Comparison of ENCODE assay signal across 16 mouse cellular contexts in the genomic region with DNA sequence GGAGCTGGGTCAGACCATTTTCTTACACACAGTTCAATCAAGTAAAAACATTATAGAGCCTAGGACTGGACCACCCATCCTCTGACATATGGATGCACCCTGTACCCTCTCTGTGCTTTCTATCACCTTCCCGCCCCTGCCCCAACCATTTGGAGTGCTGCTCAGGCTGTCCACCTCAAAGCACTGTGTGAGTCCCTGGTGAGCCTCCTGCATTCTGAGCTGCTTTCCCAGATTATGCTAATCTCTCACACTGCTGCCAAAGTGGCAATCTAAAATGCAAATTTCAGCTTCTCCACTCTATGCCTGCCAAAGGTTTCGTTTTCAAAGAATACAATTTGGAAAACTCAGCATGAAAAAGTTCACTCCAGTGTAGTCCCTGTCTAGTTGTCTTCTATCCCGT. TPM values are rescaled to one million over a fixed set of nuclear protein-coding genes. Genes with fewer than 3 reads are reported as not detected.
A peak's percentile ranks its signal among the peaks of the same experiment; 100 is the strongest.
DNase-seq lines count a peak whose midpoint lies in the region; ATAC-seq and TF ChIP-seq lines count a peak whose summit lies in the region.
"Had no signal": no experiment of that assay in that cellular context is flagged by ENCODE, and none has a peak within 500 bp of the region (broad histone marks: within the 10 kb centered on the region; RNA-seq: fewer than 3 reads in every experiment).

No protein-coding gene starts in this region.

- no peak for TF ChIP-seq CTCF in heart, postnatal 0 days (IDR thresholded peaks at IDR 0.05; ENCODE audit: low read depth)

- WGBS in heart, postnatal 0 days: 56% methylated on average over 3 of the region's 3 CpGs
- WGBS in forebrain, embryonic 13.5 days: 10% methylated on average over 3 of the region's 3 CpGs
- 13% methylated on average over 3 of the region's 3 CpGs for WGBS in midbrain, embryonic 12.5 days
- WGBS in limb, embryonic 10.5 days: 40% methylated on average over 3 of the region's 3 CpGs

- H3K4me2 ChIP-seq in heart, postnatal 0 days (ENCODE audit: low read depth, low read length): peak overlapping the region; percentile 21; the same call in 1 of the 2 replicates
- peak overlapping the region; percentile 47 for H3K4me2 ChIP-seq in forebrain, embryonic 13.5 days
- H3K4me2 ChIP-seq in midbrain, embryonic 12.5 days (replicated peaks): peak overlapping the region; percentile 4
- H3K4me2 ChIP-seq: limb, embryonic 12.5 days; stomach, embryonic 15.5 days had no signal

- no peak for DNase-seq in heart, postnatal 0 days (ENCODE audit: low spot score)
- DNase-seq in heart, adult 9 months (ENCODE audit: low spot score in 2 of 2): no peak
- DNase-seq in brain, adult 2 months (ENCODE audit: low read depth, low spot score): peak; percentile 46
- DNase-seq in Muller cell, postnatal 12 days (ENCODE audit: inconsistent ontology term): no peak
- DNase-seq in gastrocnemius, postnatal 4 days (ENCODE audit: low spot score in 2 of 2): no peak
- DNase-seq in limb, embryonic 10.5 days (ENCODE audit: low spot score): no peak
- DNase-seq: adrenal gland, postnatal 36 days; cerebellum, adult 9-11 months; gastrocnemius, postnatal 14 days; heart, postnatal 4 days; liver, postnatal 0 days; right cerebral cortex, postnatal 4 days had no signal

- H3K27ac ChIP-seq in heart, postnatal 0 days (ENCODE audit: low read depth): no peak overlapping the region
- H3K27ac ChIP-seq in forebrain, embryonic 13.5 days: peak overlapping the region; percentile 74
- H3K27ac ChIP-seq in midbrain, embryonic 12.5 days (replicated peaks): peak overlapping the region; percentile 46; the same call in 1 of the 2 replicates
- H3K27ac ChIP-seq in limb, embryonic 10.5 days: no peak overlapping the region
- H3K27ac ChIP-seq: limb, embryonic 12.5 days; stomach, embryonic 15.5 days had no signal

- H3K9ac ChIP-seq in heart, postnatal 0 days (replicated peaks; ENCODE audit: low read depth, low read length): no peak overlapping the region
- H3K9ac ChIP-seq in forebrain, embryonic 13.5 days: no peak overlapping the region
- H3K9ac ChIP-seq in midbrain, embryonic 12.5 days (replicated peaks): no peak overlapping the region
- H3K9ac ChIP-seq: limb, embryonic 12.5 days; liver, postnatal 0 days; stomach, embryonic 15.5 days had no signal

- peaks cover 26% of the 10 kb centered on the region for H3K4me1 ChIP-seq in heart, postnatal 0 days (ENCODE audit: control insufficient read depth, insufficient read depth)
- peaks cover 37% of the 10 kb centered on the region for H3K4me1 ChIP-seq in forebrain, embryonic 13.5 days
- H3K4me1 ChIP-seq in midbrain, embryonic 12.5 days: peaks cover 28% of the 10 kb centered on the region
- H3K4me1 ChIP-seq in limb, embryonic 10.5 days: no peaks in the 10 kb centered on the region
- H3K4me1 ChIP-seq: stomach, embryonic 15.5 days had no signal

- H3K27me3 ChIP-seq in heart, postnatal 0 days (ENCODE audit: control insufficient read depth, insufficient read depth, low read length): no peaks in the 10 kb centered on the region
- no peaks in the 10 kb centered on the region for H3K27me3 ChIP-seq in forebrain, embryonic 13.5 days
- H3K27me3 ChIP-seq in midbrain, embryonic 12.5 days: no peaks in the 10 kb centered on the region
- H3K27me3 ChIP-seq in limb, embryonic 10.5 days (ENCODE audit: low read depth, poor library complexity, severe bottlenecking): no peaks in the 10 kb centered on the region
- H3K27me3 ChIP-seq: limb, embryonic 12.5 days; stomach, embryonic 15.5 days had no signal

- no peak for ATAC-seq in heart, postnatal 0 days (ENCODE audit: insufficient read depth, low read depth)
- peak; percentile 91 for ATAC-seq in forebrain, embryonic 13.5 days
- peak; percentile 78 for ATAC-seq in midbrain, embryonic 12.5 days (ENCODE audit: low FRiP score, low read depth)
- ATAC-seq: liver, postnatal 0 days had no signal

- TF ChIP-seq EP300 in heart, postnatal 0 days (IDR thresholded peaks at IDR 0.05; ENCODE audit: low read depth): no peak

- H3K4me3 ChIP-seq in heart, postnatal 0 days (ENCODE audit: low read depth, low read length): no peak overlapping the region
- H3K4me3 ChIP-seq in forebrain, embryonic 13.5 days: peak overlapping the region; percentile 8; the same call in 1 of the 2 replicates
- H3K4me3 ChIP-seq in midbrain, embryonic 12.5 days: no peak overlapping the region
- no peak overlapping the region for H3K4me3 ChIP-seq in limb, embryonic 10.5 days
- H3K4me3 ChIP-seq: limb, embryonic 12.5 days; stomach, embryonic 15.5 days had no signal

- no peaks in the 10 kb centered on the region for H3K36me3 ChIP-seq in heart, postnatal 0 days (replicated peaks; ENCODE audit: control insufficient read depth, insufficient read depth, low read length)
- no peaks in the 10 kb centered on the region for H3K36me3 ChIP-seq in forebrain, embryonic 13.5 days (ENCODE audit: poor library complexity, severe bottlenecking)
- no peaks in the 10 kb centered on the region for H3K36me3 ChIP-seq in midbrain, embryonic 12.5 days
- H3K36me3 ChIP-seq in limb, embryonic 10.5 days: no peaks in the 10 kb centered on the region
- H3K36me3 ChIP-seq: limb, embryonic 12.5 days; stomach, embryonic 15.5 days had no signal

- no peaks in the 10 kb centered on the region for H3K9me3 ChIP-seq in heart, postnatal 0 days (replicated peaks; ENCODE audit: control insufficient read depth, low read length)
- no peaks in the 10 kb centered on the region for H3K9me3 ChIP-seq in forebrain, embryonic 13.5 days (replicated peaks)
- no peaks in the 10 kb centered on the region for H3K9me3 ChIP-seq in midbrain, embryonic 12.5 days
- no peaks in the 10 kb centered on the region for H3K9me3 ChIP-seq in limb, embryonic 10.5 days (replicated peaks)
- H3K9me3 ChIP-seq: limb, embryonic 12.5 days; stomach, embryonic 15.5 days had no signal

RNA-seq across cellular contexts. Expression of gene Ddhd1, which starts 14.5 kb away (rescaled TPM):
- 12.0 and 18.6 TPM in 2 replicates for total RNA-seq in heart, postnatal 0 days (2014; rRNA removed; ENCODE audit: low replicate concordance)
- polyA plus RNA-seq in heart, postnatal 0 days (2015; fragmentation: Nextera tagmentation; extraction: Ambion mirVana): 3.4 and 3.6 TPM in 2 replicates
- polyA plus RNA-seq in forebrain, embryonic 13.5 days (2015; fragmentation: Nextera tagmentation; extraction: Ambion mirVana): 12.4 and 13.4 TPM in 2 replicates
- 16.1 and 21.3 TPM in 2 replicates for polyA plus RNA-seq in midbrain, embryonic 12.5 days (2016; fragmentation: Nextera tagmentation; extraction: Ambion mirVana)
- 10 to 100 TPM; 13.0 to 17.9 TPM for total RNA-seq in gastrocnemius, postnatal 4 days (2021)
- 4.4 and 5.1 TPM in 2 replicates for polyA plus RNA-seq in limb, embryonic 10.5 days (2016; fragmentation: Nextera tagmentation; extraction: Ambion mirVana)

Comparison
In these comparisons a context has a peak if more than half of its experiments do, and no peak if none do; other contexts are left out.
1. H3K27ac ChIP-seq: peak in forebrain, embryonic 13.5 days (single experiment) and midbrain, embryonic 12.5 days (single experiment); none in heart, postnatal 0 days (single experiment) and limb, embryonic 10.5 days (single experiment).
2. Peak in every context shown above with its lines, with median percentiles within 50 percentile points of each other: H3K4me2 ChIP-seq.